Comparison of ENCODE assay signal across 20 mouse cellular contexts in the genomic region with DNA sequence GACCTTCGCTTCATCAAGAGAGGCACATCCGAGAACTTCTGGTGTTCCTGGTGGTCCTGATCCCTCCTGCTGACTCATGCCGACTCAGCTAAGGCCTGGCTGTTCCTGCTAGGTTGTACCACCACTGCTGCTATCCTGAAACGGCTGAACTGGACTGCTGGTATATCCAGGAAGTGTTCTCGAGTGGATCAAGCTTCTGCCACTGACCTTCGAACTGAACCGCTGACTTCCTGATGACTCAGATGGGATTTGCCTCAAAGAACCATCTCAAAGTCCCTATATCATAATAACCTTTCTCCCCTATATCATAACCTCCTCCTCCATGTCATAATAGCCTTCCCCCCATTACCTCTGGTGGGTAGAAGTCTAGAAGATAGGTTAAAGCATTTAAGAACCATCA.
DNase-seq lines count a peak whose midpoint lies in the region; ATAC-seq and TF ChIP-seq lines count a peak whose summit lies in the region.
"Had no signal": no experiment of that assay in that cellular context is flagged by ENCODE, and none has a peak within 500 bp of the region (broad histone marks: within the 10 kb centered on the region; RNA-seq: fewer than 3 reads in every experiment).

No protein-coding gene starts in this region.

- no peak overlapping the region for H3K4me3 ChIP-seq in intestine, embryonic 15.5 days (replicated peaks)
- H3K4me3 ChIP-seq in intestine, postnatal 0 days (ENCODE audit: low read depth, low read length): no peak overlapping the region
- H3K4me3 ChIP-seq in small intestine, adult 2 months (ENCODE audit: low read depth, low read length): no peak overlapping the region
- H3K4me3 ChIP-seq in layer of hippocampus, adult 2 months: no peak overlapping the region
- H3K4me3 ChIP-seq: embryonic facial prominence, embryonic 10.5 days; embryonic facial prominence, embryonic 12.5 days; forebrain, embryonic 13.5 days; forebrain, embryonic 15.5 days had no signal

- ATAC-seq in intestine, embryonic 15.5 days: peak; percentile 63; the same call in 1 of the 2 replicates
- ATAC-seq in intestine, postnatal 0 days: peak; percentile 41; the same call in 1 of the 2 replicates
- no peak for ATAC-seq in CD4-positive, CD25-positive, alpha-beta regulatory T cell, adult 4 months
- ATAC-seq: forebrain, embryonic 13.5 days; forebrain, embryonic 15.5 days; forebrain, postnatal 0 days had no signal

- H3K27ac ChIP-seq in intestine, embryonic 15.5 days: no peak overlapping the region
- H3K27ac ChIP-seq in intestine, postnatal 0 days (ENCODE audit: low read depth, low read length): no peak overlapping the region
- H3K27ac ChIP-seq in small intestine, adult 2 months (ENCODE audit: insufficient read depth, low read depth, low read length): peak overlapping the region; percentile 68; the same call in 1 of the 2 replicates
- no peak overlapping the region for H3K27ac ChIP-seq in layer of hippocampus, adult 2 months
- H3K27ac ChIP-seq: embryonic facial prominence, embryonic 10.5 days; embryonic facial prominence, embryonic 12.5 days; forebrain, embryonic 13.5 days; forebrain, embryonic 15.5 days had no signal

- TF ChIP-seq POLR2A in small intestine, adult 2 months (IDR thresholded peaks at IDR 0.05; ENCODE audit: low read depth, low read length): no peak

- no peak overlapping the region for H3K4me2 ChIP-seq in intestine, embryonic 15.5 days (replicated peaks)
- H3K4me2 ChIP-seq in intestine, postnatal 0 days (replicated peaks; ENCODE audit: low read depth): no peak overlapping the region
- H3K4me2 ChIP-seq: embryonic facial prominence, embryonic 12.5 days; forebrain, embryonic 13.5 days; forebrain, embryonic 15.5 days had no signal

- H3K9me3 ChIP-seq in intestine, embryonic 15.5 days: no peaks in the 10 kb centered on the region
- no peaks in the 10 kb centered on the region for H3K9me3 ChIP-seq in intestine, postnatal 0 days (ENCODE audit: control insufficient read depth)
- H3K9me3 ChIP-seq: embryonic facial prominence, embryonic 10.5 days; embryonic facial prominence, embryonic 12.5 days; forebrain, embryonic 13.5 days; forebrain, embryonic 15.5 days had no signal

- H3K36me3 ChIP-seq in intestine, embryonic 15.5 days: no peaks in the 10 kb centered on the region
- H3K36me3 ChIP-seq in intestine, postnatal 0 days (ENCODE audit: control insufficient read depth, insufficient read depth): no peaks in the 10 kb centered on the region
- H3K36me3 ChIP-seq in small intestine, adult 2 months (ENCODE audit: control insufficient read depth, insufficient read depth, low read length): no peaks in the 10 kb centered on the region
- H3K36me3 ChIP-seq: embryonic facial prominence, embryonic 10.5 days; embryonic facial prominence, embryonic 12.5 days; forebrain, embryonic 15.5 days had no signal

- DNase-seq in right cerebral cortex, postnatal 10 days (ENCODE audit: low spot score in 2 of 2): no peak
- no peak for DNase-seq in layer of hippocampus, adult 2 months (ENCODE audit: low spot score in 2 of 2)
- DNase-seq: adrenal gland, adult 2 months; adrenal gland, postnatal 10 days; adrenal gland, postnatal 25 days; B cell, adult 2 months; cerebellum, adult 11-12 months; cerebellum, adult 2 months; cerebellum, adult 9-10 months; cerebellum, postnatal 10 days; cerebellum, postnatal 25 days; forebrain, postnatal 0 days had no signal

- TF ChIP-seq CTCF in intestine, postnatal 0 days (IDR thresholded peaks at IDR 0.05; ENCODE audit: low read depth): no peak
- no peak for TF ChIP-seq CTCF in small intestine, adult 2 months (IDR thresholded peaks at IDR 0.05; ENCODE audit: extremely low read depth, insufficient read length, insufficient replicate concordance, low read depth, low read length)
- no peak for TF ChIP-seq CTCF in layer of hippocampus, adult 2 months (conservative IDR thresholded peaks at IDR 0.05)

- H3K4me1 ChIP-seq in intestine, embryonic 15.5 days (replicated peaks): no peaks in the 10 kb centered on the region
- H3K4me1 ChIP-seq in intestine, postnatal 0 days (replicated peaks; ENCODE audit: control insufficient read depth, insufficient read depth, low read length): no peaks in the 10 kb centered on the region
- H3K4me1 ChIP-seq in small intestine, adult 2 months (ENCODE audit: control insufficient read depth, insufficient read depth, insufficient read length, low read length): peaks cover 8% of the 10 kb centered on the region; the same call in 1 of the 2 replicates
- H3K4me1 ChIP-seq: embryonic facial prominence, embryonic 10.5 days; embryonic facial prominence, embryonic 12.5 days; forebrain, embryonic 13.5 days; forebrain, embryonic 15.5 days had no signal

- H3K9ac ChIP-seq in intestine, embryonic 15.5 days: no peak overlapping the region
- no peak overlapping the region for H3K9ac ChIP-seq in intestine, postnatal 0 days (ENCODE audit: low read depth, low read length)
- H3K9ac ChIP-seq: embryonic facial prominence, embryonic 12.5 days; forebrain, embryonic 13.5 days; forebrain, embryonic 15.5 days; forebrain, postnatal 0 days had no signal

- no peaks in the 10 kb centered on the region for H3K27me3 ChIP-seq in intestine, embryonic 15.5 days (replicated peaks)
- H3K27me3 ChIP-seq in intestine, postnatal 0 days (replicated peaks; ENCODE audit: control insufficient read depth, insufficient read depth, low read length): no peaks in the 10 kb centered on the region
- no peaks in the 10 kb centered on the region for H3K27me3 ChIP-seq in small intestine, adult 2 months (ENCODE audit: control insufficient read depth, insufficient read depth, low read length)
- H3K27me3 ChIP-seq: embryonic facial prominence, embryonic 12.5 days; forebrain, embryonic 13.5 days; forebrain, embryonic 15.5 days had no signal

- 79% methylated on average over 7 of the region's 7 CpGs for WGBS in intestine, embryonic 15.5 days
- 71% methylated on average over 7 of the region's 7 CpGs for WGBS in intestine, postnatal 0 days
- 53% methylated on average over 7 of the region's 7 CpGs for WGBS in small intestine, adult 2 months
